Mouse (Mus musculus): Measurements from ENCODE around the gene Fndc5. TPM values are rescaled to one million over a fixed set of nuclear protein-coding genes. Genes with fewer than 3 reads are reported as not detected.
A peak's percentile ranks its signal among the peaks of the same experiment; 100 is the strongest.

The Fndc5 gene
- polyA plus RNA-seq, 1 experiment from 2014 or later = 5.9 TPM

DNA sequence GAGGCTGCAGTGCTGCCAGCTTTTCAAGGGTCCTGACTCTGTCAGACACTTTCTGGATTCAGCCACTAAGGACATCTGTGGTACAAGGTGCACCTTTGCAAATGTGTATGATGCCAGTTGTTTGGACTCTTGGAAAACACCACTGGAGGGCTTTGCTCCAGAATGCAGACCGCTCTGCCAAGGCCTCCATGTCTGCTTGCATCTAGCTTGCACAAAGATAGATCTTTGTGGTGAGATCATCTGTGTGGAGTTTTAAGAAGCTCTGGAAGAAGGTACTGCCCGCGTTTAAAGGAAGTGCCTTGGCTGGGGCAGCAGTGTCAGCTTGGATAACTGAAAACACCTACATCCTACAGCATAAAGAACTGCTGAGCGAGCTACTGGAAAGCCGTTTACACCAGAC is 6.7 kb downstream of the Fndc5 start:
- no peaks in the 10 kb centered on the region for H3K27me3 ChIP-seq (ENCODE audit: insufficient read depth, low read length)
- no peak overlapping the region for H3K4me2 ChIP-seq (ENCODE audit: low read length)
- 83% methylated on average over 5 of the region's 5 CpGs for WGBS
- H3K4me1 ChIP-seq (replicated peaks; ENCODE audit: insufficient read depth, low read length) = no peaks in the 10 kb centered on the region
- H3K9ac ChIP-seq (ENCODE audit: low read depth, low read length) = no peak overlapping the region
- H3K36me3 ChIP-seq (ENCODE audit: insufficient read depth, low read length) = no peaks in the 10 kb centered on the region
- no peak for DNase-seq (ENCODE audit: low spot score)
- H3K4me3 ChIP-seq (replicated peaks; ENCODE audit: low read depth, low read length) = no peak overlapping the region
- H3K27ac ChIP-seq = no peak overlapping the region
- no peak for TF ChIP-seq CTCF (IDR thresholded peaks at IDR 0.05; ENCODE audit: low read depth)
- no peak for ATAC-seq (replicated peaks; ENCODE audit: low FRiP score, low read depth)
- H3K9me3 ChIP-seq (replicated peaks; ENCODE audit: low read length) = no peaks in the 10 kb centered on the region

GRCm38 (mm10) chr4:129144401-129145367 is 7.9 kb downstream of the Fndc5 start:
- no peak for TF ChIP-seq CTCF (IDR thresholded peaks at IDR 0.05; ENCODE audit: low read depth)
- H3K27ac ChIP-seq = no peak overlapping the region
- H3K4me3 ChIP-seq (replicated peaks; ENCODE audit: low read depth, low read length) = no peak overlapping the region
- no peak overlapping the region for H3K9ac ChIP-seq (ENCODE audit: low read depth, low read length)
- ATAC-seq (replicated peaks; ENCODE audit: low FRiP score, low read depth) = no peak
- no peaks in the 10 kb centered on the region for H3K27me3 ChIP-seq (ENCODE audit: insufficient read depth, low read length)
- peaks cover 5% of the 10 kb centered on the region; the same call in 1 of the 2 replicates for H3K36me3 ChIP-seq (ENCODE audit: insufficient read depth, low read length)
- no peak for DNase-seq (ENCODE audit: low spot score)
- 53% methylated on average over 16 of the region's 16 CpGs for WGBS
- H3K4me1 ChIP-seq (replicated peaks; ENCODE audit: insufficient read depth, low read length) = no peaks in the 10 kb centered on the region
- no peaks in the 10 kb centered on the region for H3K9me3 ChIP-seq (replicated peaks; ENCODE audit: low read length)
- H3K4me2 ChIP-seq (ENCODE audit: low read length) = no peak overlapping the region

DNA sequence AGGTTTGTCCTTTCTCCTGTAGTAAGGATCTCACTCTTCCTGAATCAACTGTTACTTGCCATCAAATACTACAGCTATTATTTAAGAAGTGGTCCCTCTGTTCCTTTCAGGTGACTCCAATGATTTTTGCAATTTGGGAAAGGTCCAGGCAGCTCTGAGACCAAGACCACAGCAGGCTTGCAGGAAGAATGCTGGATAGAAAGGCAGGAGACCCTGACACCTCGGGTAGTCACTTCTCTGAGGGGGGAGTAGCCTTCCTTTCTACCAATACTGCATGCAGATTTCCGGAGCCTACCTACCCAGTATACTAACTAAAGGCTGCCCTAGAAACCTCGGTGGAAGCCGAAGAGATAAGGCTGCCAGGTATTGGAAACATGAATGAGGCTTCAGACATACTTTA is 8.6 kb downstream of the Fndc5 start:
- ATAC-seq (replicated peaks; ENCODE audit: low FRiP score, low read depth) = no peak
- no peak overlapping the region for H3K27ac ChIP-seq
- H3K4me1 ChIP-seq (replicated peaks; ENCODE audit: insufficient read depth, low read length) = no peaks in the 10 kb centered on the region

GRCm38 (mm10) chr4:129145943-129146342 is 9.1 kb downstream of the Fndc5 start:
- no peaks in the 10 kb centered on the region for H3K27me3 ChIP-seq (ENCODE audit: insufficient read depth, low read length)
- no peak for TF ChIP-seq CTCF (IDR thresholded peaks at IDR 0.05; ENCODE audit: low read depth)
- WGBS = 64% methylated on average over 4 of the region's 4 CpGs

More for the DNA sequence above, 8.6 kb downstream of the Fndc5 start:
- no peaks in the 10 kb centered on the region for H3K27me3 ChIP-seq (ENCODE audit: insufficient read depth, low read length)
- H3K9ac ChIP-seq (ENCODE audit: low read depth, low read length) = no peak overlapping the region
- no peak for DNase-seq (ENCODE audit: low spot score)
- H3K9me3 ChIP-seq (replicated peaks; ENCODE audit: low read length) = no peaks in the 10 kb centered on the region
- no peak overlapping the region for H3K4me2 ChIP-seq (ENCODE audit: low read length)
- no peak overlapping the region for H3K4me3 ChIP-seq (replicated peaks; ENCODE audit: low read depth, low read length)
- H3K36me3 ChIP-seq (ENCODE audit: insufficient read depth, low read length) = peaks cover 8% of the 10 kb centered on the region; the same call in 1 of the 2 replicates
- 64% methylated on average over 4 of the region's 4 CpGs for WGBS
- no peak for TF ChIP-seq CTCF (IDR thresholded peaks at IDR 0.05; ENCODE audit: low read depth)

DNA sequence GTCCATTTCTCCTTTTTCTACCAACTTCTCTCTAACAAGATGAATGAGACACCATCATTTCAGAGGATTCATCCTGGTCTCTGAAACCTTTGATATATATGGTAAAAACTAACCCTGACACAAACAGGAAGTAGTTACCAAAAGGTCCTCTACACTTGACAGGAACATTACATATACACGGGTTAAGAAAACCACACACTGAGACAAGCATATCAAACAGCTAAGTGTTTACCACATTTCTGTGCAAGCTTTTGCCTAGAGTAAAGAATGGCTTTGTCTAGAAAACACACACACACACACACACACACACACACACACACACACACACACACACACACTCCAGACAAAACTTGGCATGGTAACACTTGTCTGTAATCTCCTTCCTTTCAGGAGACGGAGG is 9.6 kb downstream of the Fndc5 start:
- TF ChIP-seq CTCF (IDR thresholded peaks at IDR 0.05; ENCODE audit: low read depth) = no peak

More at GRCm38 (mm10) chr4:129145943-129146342, 9.1 kb downstream of the Fndc5 start:
- Histone ChIP-seq H3K4me3 (replicated peaks; ENCODE audit: low read depth, low read length) (no peak overlapping the region), H3K36me3 (ENCODE audit: insufficient read depth, low read length) (peaks cover 8% of the 10 kb centered on the region; the same call in 1 of the 2 replicates), H3K4me1 (replicated peaks; ENCODE audit: insufficient read depth, low read length) (no peaks in the 10 kb centered on the region), H3K27ac (no peak overlapping the region), H3K4me2 (ENCODE audit: low read length) (no peak overlapping the region), H3K9me3 (replicated peaks; ENCODE audit: low read length) (no peaks in the 10 kb centered on the region), H3K9ac (ENCODE audit: low read depth, low read length) (no peak overlapping the region)
- DNase-seq (ENCODE audit: low spot score) (no peak), ATAC-seq (replicated peaks; ENCODE audit: low FRiP score, low read depth) (no peak)

GRCm38 (mm10) chr4:129147552-129148103 is 10.8 kb downstream of the Fndc5 start:
- H3K36me3 ChIP-seq (ENCODE audit: insufficient read depth, low read length) = peaks cover 19% of the 10 kb centered on the region
- TF ChIP-seq CTCF (IDR thresholded peaks at IDR 0.05; ENCODE audit: low read depth) = no peak
- no peaks in the 10 kb centered on the region for H3K9me3 ChIP-seq (replicated peaks; ENCODE audit: low read length)
- H3K27me3 ChIP-seq (ENCODE audit: insufficient read depth, low read length) = no peaks in the 10 kb centered on the region
- WGBS = 54% methylated on average over 13 of the region's 13 CpGs
- peak overlapping the region; percentile 20 for H3K27ac ChIP-seq
- no peak for ATAC-seq (replicated peaks; ENCODE audit: low FRiP score, low read depth)
- no peak overlapping the region for H3K4me3 ChIP-seq (replicated peaks; ENCODE audit: low read depth, low read length)
- no peak overlapping the region for H3K9ac ChIP-seq (ENCODE audit: low read depth, low read length)
- H3K4me2 ChIP-seq (ENCODE audit: low read length) = peak overlapping the region; percentile 1; the same call in 1 of the 2 replicates
- no peaks in the 10 kb centered on the region for H3K4me1 ChIP-seq (replicated peaks; ENCODE audit: insufficient read depth, low read length)
- DNase-seq (ENCODE audit: low spot score) = peak; percentile 61

More for the DNA sequence above, 9.6 kb downstream of the Fndc5 start:
- Histone ChIP-seq H3K9ac (ENCODE audit: low read depth, low read length) (no peak overlapping the region), H3K27me3 (ENCODE audit: insufficient read depth, low read length) (no peaks in the 10 kb centered on the region), H3K4me2 (ENCODE audit: low read length) (no peak overlapping the region), H3K4me3 (replicated peaks; ENCODE audit: low read depth, low read length) (no peak overlapping the region), H3K27ac (no peak overlapping the region), H3K4me1 (replicated peaks; ENCODE audit: insufficient read depth, low read length) (no peaks in the 10 kb centered on the region), H3K36me3 (ENCODE audit: insufficient read depth, low read length) (peaks cover 8% of the 10 kb centered on the region; the same call in 1 of the 2 replicates), H3K9me3 (replicated peaks; ENCODE audit: low read length) (no peaks in the 10 kb centered on the region)
- WGBS = 35% methylated on average over 2 of the region's 2 CpGs
- no peak for DNase-seq (ENCODE audit: low spot score)
- no peak for ATAC-seq (replicated peaks; ENCODE audit: low FRiP score, low read depth)

Data from kidney, postnatal 0 days (tissue).